Mouse (Mus musculus): ENCODE measurements around the gene Slc15a4. TPM values are rescaled to one million over a fixed set of nuclear protein-coding genes. Genes with fewer than 3 reads are reported as not detected.
A peak's percentile ranks its signal among the peaks of the same experiment; 100 is the strongest.

The Slc15a4 gene
- total and polyA plus RNA-seq, 3 experiments: 31.7 to 35.5 TPM; not detected in 1

- Histone ChIP-seq H3K36me3 (ENCODE audit: control insufficient read depth in 1 of 2, insufficient read depth in 2 of 2, low read length in 2 of 2) (peaks cover 2 to 24% of the 10 kb centered on the region in 2 experiments), H3K27me3 (ENCODE audit: control insufficient read depth in 1 of 2, insufficient read depth in 2 of 2, low read length in 2 of 2) (no peaks in the 10 kb centered on the region), H3K4me1 (ENCODE audit: control insufficient read depth in 1 of 2, insufficient read depth in 2 of 2, low read length in 2 of 2) (peaks cover 7 to 34% of the 10 kb centered on the region in 2 experiments), H3K9ac (ENCODE audit: control insufficient read depth, low read depth, low read length, poor library complexity, severe bottlenecking) (peak overlapping the region; percentile 98), H3K27ac (ENCODE audit: control insufficient read depth, low read depth, low read length) (no peak overlapping the region), H3K4me3 (ENCODE audit: control insufficient read depth in 1 of 2, insufficient read depth in 1 of 2, low read depth in 2 of 2, low read length in 2 of 2) (peak overlapping the region; percentile 63 to 92), H3K79me2 (ENCODE audit: control insufficient read depth, insufficient read depth, low read length, poor library complexity) (peaks cover 66% of the 10 kb centered on the region), H3K9me3 (replicated peaks; ENCODE audit: insufficient read depth, low read length) (no peaks in the 10 kb centered on the region)
- DNase-seq (ENCODE audit: low read depth, low spot score): no peak
- no peak for TF ChIP-seq ZNF384 (IDR thresholded peaks at IDR 0.05; ENCODE audit: low read depth, low read length)
- no peak for TF ChIP-seq ZKSCAN1 (IDR thresholded peaks at IDR 0.05; ENCODE audit: low read depth, low read length)
- TF ChIP-seq BHLHE40 (IDR thresholded peaks at IDR 0.05; ENCODE audit: borderline replicate concordance, low read depth, low read length): no peak
- TF ChIP-seq MAZ (IDR thresholded peaks at IDR 0.05; ENCODE audit: low read depth, low read length): no peak
- no peak for TF ChIP-seq JUND (IDR thresholded peaks at IDR 0.05; ENCODE audit: low read depth, low read length)
- TF ChIP-seq ZC3H11A (IDR thresholded peaks at IDR 0.05; ENCODE audit: low read depth, low read length): no peak
- TF ChIP-seq SMC3 (IDR thresholded peaks at IDR 0.05; ENCODE audit: low read depth, low read length): no peak
- TF ChIP-seq ZMIZ1 (IDR thresholded peaks at IDR 0.05; ENCODE audit: low read depth, low read length): no peak
- no peak for TF ChIP-seq TCF12 (IDR thresholded peaks at IDR 0.05; ENCODE audit: low read depth, low read length)
- TF ChIP-seq ELF1 (IDR thresholded peaks at IDR 0.05; ENCODE audit: low read depth, low read length): no peak
- no peak for TF ChIP-seq POLR2A (IDR thresholded peaks at IDR 0.05; ENCODE audit: control insufficient read depth in 1 of 2, insufficient read depth in 1 of 2, low read depth in 1 of 2, low read length in 2 of 2, poor library complexity in 1 of 2)
- no peak for TF ChIP-seq E2F4 (IDR thresholded peaks at IDR 0.05; ENCODE audit: borderline replicate concordance, low read depth, low read length)
- TF ChIP-seq SIN3A (IDR thresholded peaks at IDR 0.05; ENCODE audit: low read length): no peak
- no peak for TF ChIP-seq MEF2A (IDR thresholded peaks at IDR 0.05; ENCODE audit: extremely low read depth, insufficient replicate concordance, low read depth, low read length, poor library complexity, severe bottlenecking)
- no peak for TF ChIP-seq MYC (IDR thresholded peaks at IDR 0.05; ENCODE audit: low read depth, low read length)
- no peak for TF ChIP-seq RAD21 (IDR thresholded peaks at IDR 0.05; ENCODE audit: low read depth, low read length)
- no peak for TF ChIP-seq CTCF (IDR thresholded peaks at IDR 0.05 in 2 of 3, conservative IDR thresholded peaks at IDR 0.05 in 1 of 3; ENCODE audit: control insufficient read depth in 1 of 3, insufficient read depth in 1 of 3, low read depth in 2 of 3, low read length in 3 of 3, poor library complexity in 1 of 3, severe bottlenecking in 1 of 3)
Observed at GRCm38 (mm10) chr5:127615459-127615858, 17.2 kb downstream of the Slc15a4 start.

GRCm38 (mm10) chr5:127612397-127612796 is 20.3 kb downstream of the Slc15a4 start:
- Histone ChIP-seq H3K27me3 (ENCODE audit: control insufficient read depth in 1 of 2, insufficient read depth in 2 of 2, low read length in 2 of 2) (no peaks in the 10 kb centered on the region), H3K27ac (ENCODE audit: control insufficient read depth, low read depth, low read length) (no peak overlapping the region), H3K4me1 (ENCODE audit: control insufficient read depth in 1 of 2, insufficient read depth in 2 of 2, low read length in 2 of 2) (peaks cover 7 to 34% of the 10 kb centered on the region in 2 experiments)

More at GRCm38 (mm10) chr5:127612397-127612796, 20.3 kb downstream of the Slc15a4 start:
- no peaks in the 10 kb centered on the region for H3K9me3 ChIP-seq (replicated peaks; ENCODE audit: insufficient read depth, low read length)
- no peak overlapping the region for H3K4me3 ChIP-seq (ENCODE audit: control insufficient read depth in 1 of 2, insufficient read depth in 1 of 2, low read depth in 2 of 2, low read length in 2 of 2)
- H3K36me3 ChIP-seq (ENCODE audit: control insufficient read depth in 1 of 2, insufficient read depth in 2 of 2, low read length in 2 of 2): peaks cover 2 to 24% of the 10 kb centered on the region in 2 experiments
- H3K79me2 ChIP-seq (ENCODE audit: control insufficient read depth, insufficient read depth, low read length, poor library complexity): peaks cover 80% of the 10 kb centered on the region
- DNase-seq (ENCODE audit: low read depth, low spot score): no peak
- TF ChIP-seq MXI1 (IDR thresholded peaks at IDR 0.05; ENCODE audit: low read depth, low read length): no peak
- no peak for TF ChIP-seq UBTF (IDR thresholded peaks at IDR 0.05; ENCODE audit: borderline replicate concordance, insufficient read depth, low read depth, low read length)
- TF ChIP-seq HCFC1 (IDR thresholded peaks at IDR 0.05; ENCODE audit: low read depth, low read length): no peak
- TF ChIP-seq MEF2A (IDR thresholded peaks at IDR 0.05; ENCODE audit: extremely low read depth, insufficient replicate concordance, low read depth, low read length, poor library complexity, severe bottlenecking): no peak
- TF ChIP-seq USF2 (IDR thresholded peaks at IDR 0.05; ENCODE audit: borderline replicate concordance in 1 of 2, insufficient read depth in 1 of 2, low read depth in 1 of 2, low read length in 2 of 2): no peak
- TF ChIP-seq ZC3H11A (IDR thresholded peaks at IDR 0.05; ENCODE audit: low read depth, low read length): no peak
- TF ChIP-seq CHD1 (IDR thresholded peaks at IDR 0.05; ENCODE audit: low read depth, low read length): no peak
- no peak for TF ChIP-seq ZNF384 (IDR thresholded peaks at IDR 0.05; ENCODE audit: low read depth, low read length)
- TF ChIP-seq POLR2A (IDR thresholded peaks at IDR 0.05; ENCODE audit: control insufficient read depth in 1 of 2, insufficient read depth in 1 of 2, low read depth in 1 of 2, low read length in 2 of 2, poor library complexity in 1 of 2): no peak
- no peak for TF ChIP-seq CTCF (IDR thresholded peaks at IDR 0.05 in 2 of 3, conservative IDR thresholded peaks at IDR 0.05 in 1 of 3; ENCODE audit: control insufficient read depth in 1 of 3, insufficient read depth in 1 of 3, low read depth in 2 of 3, low read length in 3 of 3, poor library complexity in 1 of 3, severe bottlenecking in 1 of 3)
- no peak for TF ChIP-seq NRF1 (IDR thresholded peaks at IDR 0.05; ENCODE audit: insufficient read depth, low read depth, low read length, poor library complexity, severe bottlenecking)
- TF ChIP-seq MAFK (IDR thresholded peaks at IDR 0.05; ENCODE audit: borderline replicate concordance, low read depth, low read length): no peak
- TF ChIP-seq MAZ (IDR thresholded peaks at IDR 0.05; ENCODE audit: low read depth, low read length): no peak
- no peak for TF ChIP-seq ZMIZ1 (IDR thresholded peaks at IDR 0.05; ENCODE audit: low read depth, low read length)
- no peak for TF ChIP-seq TCF12 (IDR thresholded peaks at IDR 0.05; ENCODE audit: low read depth, low read length)
- no peak overlapping the region for H3K9ac ChIP-seq (ENCODE audit: control insufficient read depth, low read depth, low read length, poor library complexity, severe bottlenecking)

Data from MEL (cell line).